Mouse (Mus musculus): ENCODE results near the gene Prc1. TPM values are rescaled to one million over a fixed set of nuclear protein-coding genes. Genes with fewer than 3 reads are reported as not detected.

Prc1 gene
- total RNA-seq, 1 experiment from 2014 or later = 5.7 TPM

- no peak for ATAC-seq (ENCODE audit: extremely low read depth, insufficient number of reproducible peaks, low FRiP score, poor library complexity, severe bottlenecking)
Observed at GRCm38 (mm10) chr7:80281646-80282045, 12.6 kb upstream of the Prc1 start.

GRCm38 (mm10) chr7:80283226-80283918 lies 10.9 kb upstream of the Prc1 start:
- no peak for ATAC-seq (ENCODE audit: extremely low read depth, insufficient number of reproducible peaks, low FRiP score, poor library complexity, severe bottlenecking)

- ATAC-seq (ENCODE audit: extremely low read depth, insufficient number of reproducible peaks, low FRiP score, poor library complexity, severe bottlenecking) = no peak
Observed at GRCm38 (mm10) chr7:80284391-80284790, 9.9 kb upstream of the Prc1 start.

- no peak for ATAC-seq (ENCODE audit: extremely low read depth, insufficient number of reproducible peaks, low FRiP score, poor library complexity, severe bottlenecking)
Observed at GRCm38 (mm10) chr7:80285725-80286124, 8.5 kb upstream of the Prc1 start.

- ATAC-seq (ENCODE audit: extremely low read depth, insufficient number of reproducible peaks, low FRiP score, poor library complexity, severe bottlenecking) = no peak
Observed at GRCm38 (mm10) chr7:80287736-80288135, 6.5 kb upstream of the Prc1 start.

- no peak for ATAC-seq (ENCODE audit: extremely low read depth, insufficient number of reproducible peaks, low FRiP score, poor library complexity, severe bottlenecking)
Observed at GRCm38 (mm10) chr7:80294764-80295648, 756 bp downstream of the Prc1 start.

- ATAC-seq (ENCODE audit: extremely low read depth, insufficient number of reproducible peaks, low FRiP score, poor library complexity, severe bottlenecking) = no peak
Observed at GRCm38 (mm10) chr7:80296462-80296861, 2.2 kb downstream of the Prc1 start.

- no peak for ATAC-seq (ENCODE audit: extremely low read depth, insufficient number of reproducible peaks, low FRiP score, poor library complexity, severe bottlenecking)
Observed at GRCm38 (mm10) chr7:80297041-80297440, 2.8 kb downstream of the Prc1 start.

- no peak for ATAC-seq (ENCODE audit: extremely low read depth, insufficient number of reproducible peaks, low FRiP score, poor library complexity, severe bottlenecking)
Observed at GRCm38 (mm10) chr7:80298754-80299153, 4.5 kb downstream of the Prc1 start.

GRCm38 (mm10) chr7:80299568-80299967 lies 5.3 kb downstream of the Prc1 start:
- ATAC-seq (ENCODE audit: extremely low read depth, insufficient number of reproducible peaks, low FRiP score, poor library complexity, severe bottlenecking) = no peak

GRCm38 (mm10) chr7:80301522-80301921 lies 7.3 kb downstream of the Prc1 start:
- ATAC-seq (ENCODE audit: extremely low read depth, insufficient number of reproducible peaks, low FRiP score, poor library complexity, severe bottlenecking) = no peak

GRCm38 (mm10) chr7:80307766-80308165 lies 13.5 kb downstream of the Prc1 start:
- no peak for ATAC-seq (ENCODE audit: extremely low read depth, insufficient number of reproducible peaks, low FRiP score, poor library complexity, severe bottlenecking)

- ATAC-seq (ENCODE audit: extremely low read depth, insufficient number of reproducible peaks, low FRiP score, poor library complexity, severe bottlenecking) = no peak
Observed at GRCm38 (mm10) chr7:80310771-80311170, 16.5 kb downstream of the Prc1 start.

GRCm38 (mm10) chr7:80315733-80316132 lies 21.5 kb downstream of the Prc1 start:
- no peak for ATAC-seq (ENCODE audit: extremely low read depth, insufficient number of reproducible peaks, low FRiP score, poor library complexity, severe bottlenecking)

- no peak for ATAC-seq (ENCODE audit: extremely low read depth, insufficient number of reproducible peaks, low FRiP score, poor library complexity, severe bottlenecking)
Observed at GRCm38 (mm10) chr7:80317439-80318115, 23.3 kb downstream of the Prc1 start.

GRCm38 (mm10) chr7:80318670-80319069 lies 24.4 kb downstream of the Prc1 start:
- ATAC-seq (ENCODE audit: extremely low read depth, insufficient number of reproducible peaks, low FRiP score, poor library complexity, severe bottlenecking) = no peak

- no peak for ATAC-seq (ENCODE audit: extremely low read depth, insufficient number of reproducible peaks, low FRiP score, poor library complexity, severe bottlenecking)
Observed at GRCm38 (mm10) chr7:80319846-80320496, 25.7 kb downstream of the Prc1 start.

GRCm38 (mm10) chr7:80323336-80323735 lies 29.1 kb downstream of the Prc1 start:
- no peak for ATAC-seq (ENCODE audit: extremely low read depth, insufficient number of reproducible peaks, low FRiP score, poor library complexity, severe bottlenecking)

All from neutrophil, adult 5-6 weeks (primary cell).